Mouse (Mus musculus) retina, adult 2 months (tissue): Measurements from ENCODE around the gene Lrrc4.

Source experiments
- DNase-seq: peaks from one replicate; pipeline ENCODE4 v3.0.0-alpha.2; 2012; ENCODE audit warnings: low read depth, low spot score

Gene Lrrc4

DNA sequence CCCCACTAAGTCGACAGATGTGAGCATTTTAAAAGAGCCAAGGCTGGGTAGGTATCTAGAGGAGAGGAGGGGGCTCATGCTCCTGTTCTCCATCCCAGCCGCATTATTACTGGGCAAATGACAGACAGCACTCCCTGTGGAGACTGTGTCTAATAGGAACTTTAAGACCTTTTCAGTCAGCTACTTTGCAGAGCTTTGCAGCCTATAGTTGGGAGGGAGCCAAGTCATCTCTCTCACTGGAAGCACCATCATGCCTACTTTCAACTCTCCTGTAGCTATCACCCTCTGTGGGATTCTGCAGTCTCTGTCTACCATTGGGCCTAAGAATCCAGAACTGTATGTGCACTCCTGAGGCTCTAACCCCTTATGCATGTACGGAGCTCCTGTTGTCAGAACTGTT, 5.7 kb downstream of the Lrrc4 start:
- DNase-seq, result no peak

DNA sequence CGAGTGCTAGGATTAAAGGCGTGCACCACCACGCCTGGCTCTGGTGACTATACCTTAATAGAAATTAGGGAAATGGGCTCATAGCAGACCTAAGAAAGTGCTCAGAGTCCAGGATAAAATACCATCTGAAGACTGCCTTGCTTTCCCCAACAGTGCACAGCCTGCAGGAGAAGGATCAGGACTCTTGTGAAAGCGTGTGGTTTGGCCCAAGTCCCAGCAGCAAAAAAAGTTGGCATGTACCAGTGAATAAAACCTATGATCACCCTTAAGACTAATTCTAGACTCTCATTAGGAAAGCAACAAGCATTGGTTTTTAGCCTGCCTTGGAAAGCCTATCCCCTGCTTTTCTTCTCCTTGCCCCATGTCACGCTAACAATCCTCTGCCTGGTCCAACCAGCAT, 7.7 kb downstream of the Lrrc4 start:
- no peak for DNase-seq

DNA sequence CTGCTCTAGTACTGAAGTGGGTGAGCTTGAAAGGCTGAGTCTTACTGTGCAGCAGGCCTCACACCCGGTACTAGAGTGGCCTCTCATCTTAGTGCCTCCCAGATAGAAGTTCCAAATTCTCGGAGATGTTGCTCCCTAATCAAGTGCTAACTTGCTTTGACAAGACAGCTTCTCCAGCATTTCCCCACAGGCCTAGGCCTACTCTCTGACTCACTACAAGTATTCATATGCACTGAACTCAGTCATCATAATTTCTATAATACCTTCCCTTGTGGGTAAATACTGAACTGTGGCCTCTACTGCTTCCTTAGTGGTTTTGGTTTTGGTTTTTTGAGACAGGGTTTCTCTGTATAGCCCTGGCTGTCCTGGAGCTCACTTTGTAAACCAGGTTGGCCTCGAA, 8.2 kb downstream of the Lrrc4 start:
- DNase-seq, result no peak

DNA sequence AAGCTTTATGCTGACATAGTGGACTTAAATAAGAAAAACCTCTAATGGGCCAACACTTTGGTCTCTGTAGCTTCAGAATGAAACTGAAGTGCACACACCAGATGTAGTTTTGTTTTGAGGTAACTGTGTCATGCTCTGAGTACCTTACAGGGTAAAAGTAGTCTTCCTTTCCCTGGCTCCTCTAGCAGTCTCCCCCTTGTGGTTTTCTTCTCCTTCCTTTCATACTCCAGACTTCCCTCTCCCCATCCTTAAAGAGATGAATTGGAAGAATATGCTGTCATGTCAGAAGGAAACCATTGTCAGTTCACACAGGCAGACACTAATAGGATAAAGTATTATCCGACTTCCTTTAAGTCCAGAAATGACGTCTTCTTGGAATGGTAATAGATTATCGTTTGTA, 9.3 kb downstream of the Lrrc4 start:
- no peak for DNase-seq

DNA sequence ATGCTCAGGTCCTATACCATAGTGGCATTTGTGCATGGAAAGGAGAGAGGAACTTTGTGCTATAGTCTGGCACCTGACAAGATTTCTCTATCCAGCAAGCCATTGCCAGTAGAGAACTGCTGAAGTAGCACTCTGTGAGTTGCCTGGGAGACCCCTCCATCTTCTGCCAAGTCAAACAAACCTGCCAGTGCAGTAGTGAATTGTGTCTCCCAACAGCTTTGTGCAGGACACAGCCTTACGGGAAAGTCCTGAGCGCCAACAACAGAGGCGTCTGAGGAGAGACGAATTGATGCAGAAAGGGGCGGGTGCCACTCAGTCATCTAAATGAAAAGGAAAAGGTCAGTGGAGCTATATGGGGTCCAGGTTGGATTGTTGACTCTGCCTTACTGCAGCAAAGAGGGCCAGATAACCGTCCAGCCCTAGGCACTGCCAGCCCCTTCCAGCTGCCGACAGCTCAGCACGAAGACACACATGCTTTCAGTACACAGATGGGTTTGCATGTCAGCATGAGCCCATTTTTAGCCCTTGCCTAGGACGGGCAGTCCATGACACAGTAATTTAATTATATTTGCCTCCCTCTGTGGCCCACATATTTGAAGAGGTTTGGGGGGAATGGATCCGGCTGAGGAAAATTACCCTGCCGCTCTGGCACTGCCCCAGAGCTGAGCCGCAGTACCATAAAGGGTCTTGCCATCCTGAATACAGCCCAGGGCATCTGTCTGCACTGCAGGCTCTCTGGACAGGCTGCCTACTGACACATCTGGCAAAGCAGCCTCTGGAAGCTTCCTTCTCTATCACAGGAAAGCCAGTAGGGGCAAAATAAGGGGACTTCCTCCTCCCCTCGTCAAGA, 11.8 kb downstream of the Lrrc4 start:
- DNase-seq, result no peak

DNA sequence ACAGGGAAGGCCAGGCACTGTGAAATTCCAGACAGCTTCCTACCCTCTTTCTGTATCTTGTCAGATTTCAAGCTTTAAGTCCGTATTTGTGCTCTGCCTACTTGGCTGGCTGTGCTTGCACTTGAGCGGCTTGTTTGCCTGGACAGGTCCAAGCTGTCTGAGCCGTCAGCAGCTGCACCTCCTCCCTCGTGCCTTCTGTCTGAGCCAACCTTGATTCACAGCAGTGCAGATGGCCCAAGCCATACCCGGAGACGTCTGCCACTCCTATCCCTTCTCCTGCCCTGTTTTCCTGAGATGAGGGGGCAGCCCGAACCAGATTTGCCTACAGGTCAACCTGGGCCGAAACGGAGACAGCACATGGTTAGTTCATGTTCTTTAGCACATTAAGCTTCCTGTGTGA, 14.5 kb downstream of the Lrrc4 start:
- no peak for DNase-seq

DNA sequence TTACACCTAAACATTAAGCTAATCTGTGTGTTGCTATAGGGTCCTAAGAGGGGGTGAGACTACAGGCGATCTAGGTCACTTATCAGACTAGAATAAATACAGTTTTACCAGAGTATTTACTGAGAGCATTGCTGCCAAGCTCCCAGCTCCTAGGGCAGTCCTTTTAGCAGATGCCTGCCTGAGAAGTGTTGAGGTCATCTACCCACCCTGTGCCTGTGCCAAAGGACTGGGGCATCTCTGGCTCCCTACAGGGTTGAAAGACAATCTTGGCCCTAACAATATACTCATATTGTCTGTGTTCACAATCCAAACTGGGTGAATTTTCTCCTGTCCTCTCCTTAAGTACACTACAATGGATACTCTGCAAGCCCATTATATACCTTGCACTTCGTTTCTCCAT, 16.7 kb downstream of the Lrrc4 start:
- DNase-seq, result no peak

DNA sequence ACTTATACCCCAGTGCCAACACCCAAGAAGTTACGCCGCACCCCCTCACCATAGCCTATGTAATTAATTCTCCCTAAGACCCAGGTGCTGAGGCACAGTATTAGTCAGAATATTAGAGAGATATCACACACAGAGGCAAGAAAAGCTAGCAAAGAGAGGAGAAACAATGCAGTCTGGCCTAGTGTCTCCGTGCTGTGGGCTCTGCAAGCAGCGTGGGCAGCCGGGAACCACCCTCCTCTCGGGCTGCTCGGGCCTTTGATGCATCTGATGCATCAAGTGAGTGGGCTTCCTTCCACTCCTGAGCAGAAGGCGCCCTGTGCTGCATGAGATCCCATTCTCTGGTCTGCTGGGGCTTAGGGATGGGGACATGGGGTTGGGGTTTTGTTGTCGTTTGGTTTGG, 18.5 kb downstream of the Lrrc4 start:
- DNase-seq, result no peak

DNA sequence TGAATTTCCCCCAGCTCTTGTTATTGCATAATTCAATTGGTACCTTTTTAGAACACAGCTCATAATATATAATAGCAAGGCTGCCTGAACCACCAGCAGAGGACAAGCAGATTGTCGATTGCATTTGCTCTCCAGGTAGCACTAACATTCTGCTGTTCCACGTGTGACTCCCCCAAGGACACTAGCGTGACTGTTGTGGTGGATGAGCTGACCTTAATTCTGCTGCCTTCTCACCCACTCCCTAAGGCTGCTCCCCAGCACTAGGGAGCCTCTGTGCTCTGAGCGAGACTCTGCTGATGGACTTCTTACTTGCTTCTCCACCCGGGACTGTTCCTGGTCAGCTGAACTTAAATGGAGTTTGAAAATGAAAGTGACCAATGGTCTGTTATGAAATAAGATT, 26.8 kb downstream of the Lrrc4 start:
- no peak for DNase-seq

DNA sequence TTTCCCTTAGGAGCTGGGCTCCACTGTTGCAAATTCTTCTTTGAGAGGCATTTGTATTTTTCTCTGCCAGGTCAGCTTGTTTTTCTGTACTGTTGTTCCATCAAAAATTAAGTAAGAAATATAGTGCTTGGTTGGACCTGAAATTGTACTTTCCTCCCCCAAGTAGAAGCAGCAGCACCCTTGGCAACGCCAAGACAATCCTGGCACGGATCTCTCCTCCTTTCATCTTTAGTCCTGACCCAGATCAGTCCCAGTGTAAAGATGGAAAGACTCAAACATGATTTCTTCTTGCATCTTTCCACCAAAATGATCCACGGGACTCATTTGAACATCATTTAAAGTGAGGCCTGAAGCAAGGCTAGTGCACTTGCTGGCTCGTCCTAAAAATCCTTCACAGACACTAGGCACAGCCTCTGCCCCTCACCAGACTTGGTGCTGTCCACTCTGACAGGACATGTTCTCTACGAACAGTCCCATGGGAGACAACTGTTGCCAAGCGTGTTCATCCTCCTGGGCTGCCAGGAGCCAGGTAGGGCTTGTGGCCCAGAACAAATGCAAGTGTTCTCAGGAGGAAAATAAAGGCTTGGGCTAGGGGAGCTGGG, 27.8 kb downstream of the Lrrc4 start:
- DNase-seq, result no peak

DNA sequence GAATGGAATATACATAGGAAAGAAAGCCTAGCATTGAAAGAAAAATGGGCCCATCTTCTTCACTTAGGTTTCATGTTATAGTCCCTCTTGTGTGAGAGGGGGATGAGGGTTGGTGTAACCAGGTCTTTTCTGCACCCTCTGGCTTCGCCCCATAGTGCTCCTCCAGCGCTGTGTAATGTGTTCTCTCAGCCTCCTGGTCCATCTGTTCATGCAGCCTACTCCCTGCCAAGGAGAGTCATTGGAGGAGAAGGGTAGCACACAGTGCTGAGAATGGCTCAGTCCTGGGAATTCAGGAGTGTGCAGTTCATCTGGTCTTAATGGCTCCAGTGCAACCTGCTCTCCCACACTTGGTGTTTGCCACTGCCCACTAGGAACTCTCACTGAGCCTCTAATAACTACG, 30.6 kb downstream of the Lrrc4 start:
- DNase-seq, result no peak

DNA sequence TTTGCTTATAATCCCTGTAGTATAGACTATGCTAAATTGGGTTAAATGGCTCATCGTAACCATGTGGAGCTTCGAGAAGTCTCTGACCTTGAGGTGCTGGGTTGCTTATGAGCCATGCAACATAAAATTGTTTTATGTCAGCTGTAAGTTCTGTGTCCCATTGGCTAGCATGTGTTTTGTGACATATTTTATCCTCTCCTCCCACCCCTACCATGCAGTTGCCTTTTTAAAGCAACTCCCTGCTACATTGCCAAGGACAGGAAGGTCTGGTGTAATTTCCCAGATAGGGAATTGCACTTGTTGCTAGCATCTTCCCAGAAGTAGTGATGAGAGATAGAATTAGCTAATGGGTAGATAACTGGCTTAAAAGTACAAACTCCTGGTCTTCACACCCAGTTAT, 31.7 kb downstream of the Lrrc4 start:
- no peak for DNase-seq

DNA sequence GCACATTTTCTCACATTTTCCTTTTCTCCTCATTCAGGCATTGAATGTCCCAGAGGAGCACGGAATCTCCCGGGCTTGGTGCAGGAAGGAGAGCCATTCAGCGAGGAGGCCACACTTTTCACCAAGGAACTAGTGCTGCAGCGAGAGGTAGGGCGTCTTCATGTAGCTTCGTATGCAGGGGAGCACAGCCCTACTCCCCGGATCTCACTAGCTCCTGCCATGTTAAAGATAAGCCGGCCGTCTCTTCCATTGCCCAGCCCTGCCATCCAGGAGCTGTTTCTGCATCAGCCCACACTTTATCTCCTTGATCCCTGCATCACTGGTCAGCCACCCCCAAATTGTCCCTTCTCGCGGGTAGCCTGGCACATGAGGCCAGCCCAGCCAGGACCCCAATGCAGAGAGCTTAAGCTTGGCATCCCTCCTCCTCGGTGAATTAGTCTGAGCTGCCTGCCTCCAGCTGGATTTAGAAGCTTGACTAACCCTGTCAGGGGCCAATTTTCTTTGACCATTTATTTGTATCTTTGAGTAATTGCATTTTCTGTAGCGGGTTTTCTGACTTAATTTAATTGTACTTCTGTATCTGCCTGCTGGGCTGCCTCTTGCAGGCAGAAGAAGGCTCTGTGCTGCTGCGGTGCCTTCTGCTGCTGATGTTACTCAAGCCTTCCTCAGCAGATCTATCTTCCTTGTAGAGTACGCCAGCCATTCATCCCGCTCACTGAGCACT, 35.6 kb downstream of the Lrrc4 start:
- no peak for DNase-seq

DNA sequence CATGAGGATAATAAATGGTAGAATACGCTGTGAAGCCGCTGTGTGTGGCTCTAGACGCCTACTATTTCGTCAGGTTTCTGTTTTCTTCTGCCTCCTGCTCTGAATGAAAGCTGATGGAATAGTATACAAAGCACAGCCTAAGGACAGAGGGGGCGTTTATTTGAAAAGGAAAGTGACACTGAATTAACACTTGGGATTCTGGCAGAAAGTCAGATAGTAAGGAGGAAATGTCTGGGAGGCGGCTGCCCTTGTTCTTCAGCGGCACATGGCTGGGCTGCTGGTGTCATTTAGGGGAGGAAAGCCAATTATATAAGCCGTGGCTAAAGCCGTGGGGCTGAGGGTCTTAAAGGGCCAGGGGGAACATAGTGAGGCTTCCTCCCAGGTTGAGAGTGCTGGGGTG, 36.2 kb downstream of the Lrrc4 start:
- no peak for DNase-seq

DNA sequence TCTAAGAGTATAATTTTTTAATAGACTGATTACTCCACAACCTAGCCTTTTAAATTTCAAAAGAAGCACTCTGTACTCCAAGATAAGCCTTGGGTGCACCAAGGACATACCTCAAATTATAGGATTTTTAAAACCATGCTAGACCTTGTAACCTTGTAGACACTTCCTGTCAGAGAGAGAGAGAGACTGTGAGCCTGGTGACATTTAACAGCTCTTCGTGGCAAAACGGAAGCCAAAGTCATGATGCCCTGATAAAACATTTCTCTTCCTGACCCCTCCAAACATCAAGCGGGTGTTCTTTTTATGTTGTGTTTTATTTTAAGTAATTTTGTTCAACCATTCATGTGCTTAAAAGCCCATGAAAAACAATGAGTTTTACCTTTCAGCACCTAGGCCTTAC, 39.7 kb downstream of the Lrrc4 start:
- DNase-seq, result no peak

DNA sequence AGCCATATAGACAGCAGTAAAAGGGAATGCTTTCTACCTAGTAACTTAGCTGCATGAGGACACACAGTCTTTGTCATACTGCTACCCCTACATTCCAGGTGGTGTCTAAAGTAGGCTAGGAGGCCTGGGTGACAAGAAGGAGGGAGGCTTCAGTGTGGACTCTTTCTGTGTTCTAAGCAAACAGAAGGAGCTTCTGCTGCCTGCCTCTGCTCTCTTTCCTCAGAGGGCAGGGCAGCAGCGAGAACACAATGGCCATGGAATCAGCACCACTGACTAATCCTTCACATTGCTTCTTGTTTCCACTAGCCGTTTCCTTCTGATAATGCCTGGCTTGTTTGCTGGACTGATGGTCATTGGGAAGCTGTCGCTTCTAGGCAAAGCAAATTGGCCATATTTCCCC, 40.4 kb downstream of the Lrrc4 start:
- DNase-seq, result no peak

DNA sequence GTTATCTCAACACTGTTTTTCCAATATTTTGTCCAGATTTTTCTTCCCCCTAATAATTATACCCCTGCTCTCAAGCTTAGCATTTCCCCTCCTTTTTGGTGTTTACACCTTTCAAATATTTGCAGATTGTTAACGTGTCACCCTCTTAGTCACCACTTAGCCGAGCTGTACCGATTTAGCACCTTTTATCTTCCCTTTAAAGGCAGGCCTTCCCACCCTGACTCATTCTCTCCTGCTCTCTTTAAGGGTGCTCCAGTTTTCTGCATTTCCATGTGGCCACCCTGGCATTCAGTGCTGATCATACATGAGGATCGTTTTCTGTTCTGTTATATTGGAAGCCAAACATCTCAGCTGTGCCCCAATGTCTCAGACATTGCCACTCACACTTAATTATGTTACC, 41.9 kb downstream of the Lrrc4 start:
- no peak for DNase-seq

DNA sequence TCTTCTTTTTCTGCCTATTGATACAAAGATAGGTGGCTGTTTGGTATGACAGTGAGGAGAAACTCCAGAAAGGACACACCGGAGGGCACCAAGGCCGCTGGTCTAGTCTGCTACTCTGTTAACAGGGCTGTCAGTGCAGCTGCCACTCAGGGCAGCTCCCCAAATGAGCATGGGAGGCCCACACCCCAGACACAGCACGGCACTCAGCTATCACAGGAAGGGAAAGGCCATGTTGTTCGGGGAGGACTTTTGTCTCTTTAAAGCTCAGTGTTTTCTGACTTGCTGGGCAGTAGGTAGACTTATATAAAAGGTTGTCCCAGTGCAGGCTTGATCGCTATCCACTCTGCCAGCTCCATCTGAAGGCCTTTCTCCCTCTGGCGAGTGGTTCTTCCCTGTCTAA, 44.4 kb downstream of the Lrrc4 start:
- no peak for DNase-seq

DNA sequence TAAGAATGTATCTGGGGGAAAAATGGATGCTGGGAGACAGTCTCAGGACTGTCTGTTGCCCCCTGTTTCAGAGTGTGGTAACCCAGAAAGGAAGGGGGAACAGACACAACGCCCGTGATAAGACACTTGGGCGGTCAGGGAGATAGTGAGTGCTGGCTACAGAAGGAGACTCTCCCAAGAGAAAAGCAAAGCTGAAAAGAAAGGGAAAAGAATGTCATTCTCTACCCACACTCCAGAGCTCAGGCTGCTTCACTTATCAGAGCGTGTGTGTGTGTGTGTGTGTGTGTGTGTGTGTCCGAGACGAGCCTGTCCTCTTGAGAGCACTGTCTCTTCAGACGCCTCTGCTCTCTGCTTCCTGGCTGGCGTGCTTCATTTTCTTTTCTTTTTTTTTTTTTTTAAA, 45.8 kb downstream of the Lrrc4 start:
- no peak for DNase-seq

DNA sequence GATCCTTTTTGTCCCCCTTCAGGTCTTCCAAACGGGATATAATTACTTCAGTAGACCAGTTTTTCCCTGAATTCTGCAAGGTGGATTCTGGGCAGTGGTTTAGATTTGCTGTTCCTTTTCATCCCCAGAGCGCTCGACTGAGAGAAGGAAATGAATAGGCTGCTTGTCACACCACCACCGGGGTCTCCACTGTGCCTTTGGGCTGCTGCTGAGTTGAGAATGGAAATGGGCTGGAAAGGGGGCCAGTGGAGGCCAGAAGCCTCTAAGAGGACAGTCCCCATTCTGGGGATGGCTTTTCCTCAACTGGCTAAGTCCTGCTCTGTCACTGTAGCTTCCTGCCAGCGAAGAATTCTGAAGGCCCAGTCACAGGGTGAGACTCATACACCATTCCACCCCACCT, 47.6 kb downstream of the Lrrc4 start:
- no peak for DNase-seq

DNA sequence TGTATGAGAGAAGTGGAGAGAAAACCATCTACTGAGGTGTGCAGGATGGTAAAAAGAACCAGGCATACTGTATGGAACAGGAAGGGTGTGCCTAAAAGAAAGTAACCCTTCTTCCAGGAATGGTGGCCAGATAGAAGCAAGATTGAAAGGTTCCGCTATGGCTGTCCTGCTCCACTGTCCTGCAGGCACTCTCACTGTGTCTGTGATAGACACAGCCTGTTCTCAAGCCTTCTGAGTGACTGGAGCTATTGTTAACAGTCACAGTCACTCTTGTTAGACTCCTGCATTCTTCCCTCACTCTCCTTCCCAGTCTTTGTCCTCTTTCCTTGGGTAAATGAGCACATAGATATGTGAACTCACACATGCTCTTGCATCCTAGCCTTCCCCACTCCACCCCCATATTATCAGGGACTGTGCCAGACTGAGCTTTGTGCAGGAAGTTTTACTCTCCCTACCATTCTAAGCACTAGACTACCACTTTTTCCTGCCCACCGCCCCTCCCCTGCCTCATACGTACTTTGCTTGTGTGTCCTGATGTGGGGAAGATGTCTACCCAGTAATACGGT, 48.4 kb downstream of the Lrrc4 start:
- DNase-seq, result no peak

DNA sequence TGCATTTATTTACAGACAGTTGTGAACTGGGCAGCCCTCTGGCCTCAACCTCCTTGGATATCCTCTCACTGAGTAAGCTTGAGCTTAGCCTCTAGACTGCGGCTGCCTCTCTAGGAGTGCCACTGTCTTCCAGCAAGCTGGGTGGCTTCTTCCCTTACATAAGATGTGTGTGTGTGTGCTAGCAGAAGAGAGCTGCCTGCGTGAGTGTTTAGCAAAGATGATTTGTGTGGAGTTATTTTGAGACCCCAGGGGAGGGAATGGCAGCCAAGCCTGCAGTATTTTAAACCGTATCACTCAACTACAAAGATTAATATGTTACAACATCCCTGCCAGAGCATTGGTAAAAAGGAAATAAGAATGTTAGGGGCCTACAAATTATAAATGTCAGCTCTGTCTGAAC, 49.9 kb downstream of the Lrrc4 start:
- DNase-seq, result no peak

DNA sequence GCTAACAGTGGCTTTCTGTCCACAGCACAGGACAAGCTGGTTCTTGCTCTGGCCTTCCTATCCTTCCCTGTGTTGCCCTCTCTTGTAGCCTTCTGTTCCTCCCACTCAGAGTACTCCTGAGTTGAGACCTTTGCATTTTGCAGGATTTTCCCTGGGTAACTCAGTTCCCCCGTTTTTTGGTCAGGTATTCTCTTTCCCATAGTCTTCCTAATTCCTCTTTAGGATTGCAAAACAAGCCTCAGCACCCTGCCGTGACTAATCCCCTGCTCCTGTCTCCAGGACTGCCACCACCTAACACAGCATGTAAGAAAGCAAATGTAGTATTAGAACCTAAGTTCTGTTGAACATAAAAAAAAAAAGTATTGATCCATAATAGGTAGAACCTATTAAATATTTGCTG, 60.2 kb downstream of the Lrrc4 start:
- no peak for DNase-seq
